ENCODE assay signal across 11 mouse cellular contexts in genomic region chr6:118825400-118825871, GRCm38 (mm10).
DNase-seq lines count a peak whose midpoint lies in the region; ATAC-seq and TF ChIP-seq lines count a peak whose summit lies in the region.
"Had no signal": no experiment of that assay in that cellular context is flagged by ENCODE, and none has a peak within 500 bp of the region (broad histone marks: within the 10 kb centered on the region; RNA-seq: fewer than 3 reads in every experiment).

No protein-coding gene starts in this region.

- H3K4me2 ChIP-seq in heart, embryonic 11.5 days: no peak overlapping the region
- H3K4me2 ChIP-seq in heart, embryonic 14.5 days (ENCODE audit: low read length): no peak overlapping the region

- H3K4me3 ChIP-seq in heart, adult 2 months: no peak overlapping the region
- no peak overlapping the region for H3K4me3 ChIP-seq in heart, embryonic 11.5 days (ENCODE audit: low read depth, low read length)
- no peak overlapping the region for H3K4me3 ChIP-seq in heart, embryonic 14.5 days (ENCODE audit: control insufficient read depth in 1 of 2, insufficient read depth in 1 of 2, low read depth in 1 of 2, low read length in 2 of 2)

- intact Hi-C loops in heart, adult 2 months (cut with DNase I): no loop called here
- intact Hi-C loops in left cerebral cortex, postnatal 25 days (cut with DNase I): no loop called here

- peaks cover 2% of the 10 kb centered on the region; the same call in 1 of the 2 replicates for H3K36me3 ChIP-seq in heart, adult 2 months (ENCODE audit: control insufficient read depth, insufficient read depth, low read length)
- no peaks in the 10 kb centered on the region for H3K36me3 ChIP-seq in heart, embryonic 11.5 days (ENCODE audit: control insufficient read depth, insufficient read depth, low read length)
- no peaks in the 10 kb centered on the region for H3K36me3 ChIP-seq in heart, embryonic 14.5 days (ENCODE audit: control insufficient read depth, insufficient read depth, low read length)

- peak overlapping the region; percentile 29 for H3K27ac ChIP-seq in heart, adult 2 months
- H3K27ac ChIP-seq in heart, embryonic 11.5 days (ENCODE audit: low read depth, low read length): no peak overlapping the region
- H3K27ac ChIP-seq in heart, embryonic 14.5 days (replicated peaks in 1 of 2; ENCODE audit: control insufficient read depth in 1 of 2, insufficient read depth in 1 of 2, low read depth in 2 of 2, low read length in 2 of 2): peak overlapping the region; percentile 26 to 38; a peak in 3 of 4 replicates

- no peaks in the 10 kb centered on the region for H3K27me3 ChIP-seq in heart, adult 2 months (ENCODE audit: control insufficient read depth, insufficient read depth, low read length)
- no peaks in the 10 kb centered on the region for H3K27me3 ChIP-seq in heart, embryonic 11.5 days (ENCODE audit: control insufficient read depth, insufficient read depth, low read length)
- H3K27me3 ChIP-seq in heart, embryonic 14.5 days (ENCODE audit: control insufficient read depth, insufficient read depth, low read length): no peaks in the 10 kb centered on the region

- ATAC-seq in heart, embryonic 11.5 days (replicated peaks; ENCODE audit: insufficient number of reproducible peaks, low FRiP score, low TSS enrichment): no peak
- no peak for ATAC-seq in heart, embryonic 14.5 days (ENCODE audit: insufficient number of reproducible peaks, insufficient read depth, low FRiP score, low read depth)
- ATAC-seq in granulocyte monocyte progenitor cell, adult 5-6 weeks (replicated peaks; ENCODE audit: poor library complexity, severe bottlenecking): no peak
- ATAC-seq: inflammation-experienced regulatory T-cells, adult 6 months had no signal

- no peak for TF ChIP-seq POLR2A in heart, adult 2 months (IDR thresholded peaks at IDR 0.05; ENCODE audit: insufficient read depth, low read depth, low read length)

- peaks cover 18% of the 10 kb centered on the region for H3K4me1 ChIP-seq in heart, adult 2 months (ENCODE audit: control insufficient read depth, insufficient read depth, low read length)
- peaks cover 42% of the 10 kb centered on the region for H3K4me1 ChIP-seq in heart, embryonic 11.5 days (ENCODE audit: control insufficient read depth, insufficient read depth, low read length)
- peaks cover 45 to 83% of the 10 kb centered on the region in 2 experiments for H3K4me1 ChIP-seq in heart, embryonic 14.5 days (ENCODE audit: control insufficient read depth in 2 of 2, insufficient read depth in 2 of 2, low read length in 2 of 2)

- DNase-seq in heart, adult 2 months: peak in 1 of 2 experiments; percentile 45
- DNase-seq in 3T3-L1 (ENCODE audit: low read depth, low spot score): peak; percentile 30
- peak; percentile 20 to 42 for DNase-seq in kidney, postnatal 4 days
- DNase-seq in left cerebral cortex, postnatal 25 days (ENCODE audit: low spot score in 2 of 2): no peak
- DNase-seq in adrenal gland, postnatal 36 days: no peak
- DNase-seq: cerebellum, postnatal 14 days; gastrocnemius, postnatal 10 days had no signal

- H3K9me3 ChIP-seq in heart, embryonic 11.5 days (replicated peaks; ENCODE audit: control insufficient read depth, low read length): no peaks in the 10 kb centered on the region
- no peaks in the 10 kb centered on the region for H3K9me3 ChIP-seq in heart, embryonic 14.5 days (ENCODE audit: control insufficient read depth, low read length)

- H3K9ac ChIP-seq in heart, adult 2 months (ENCODE audit: low read depth, low read length): no peak overlapping the region
- H3K9ac ChIP-seq in heart, embryonic 11.5 days (ENCODE audit: low read depth, low read length): no peak overlapping the region
- H3K9ac ChIP-seq in heart, embryonic 14.5 days (ENCODE audit: low read length): no peak overlapping the region

- H3K79me2 ChIP-seq in heart, adult 2 months (replicated peaks; ENCODE audit: control insufficient read depth, insufficient read depth, low read length): no peaks in the 10 kb centered on the region; the same call in 1 of the 2 replicates

- WGBS in heart, adult 2 months: 14% methylated on average over 6 of the region's 6 CpGs
- 37% methylated on average over 6 of the region's 6 CpGs for WGBS in heart, embryonic 11.5 days (ENCODE audit: insufficient replicate concordance)
- WGBS in heart, embryonic 14.5 days: 19% methylated on average over 6 of the region's 6 CpGs

- no peak for TF ChIP-seq EP300 in heart, adult 2 months (IDR thresholded peaks at IDR 0.05; ENCODE audit: insufficient read depth, low read depth, low read length)

- TF ChIP-seq CTCF in heart, adult 2 months (IDR thresholded peaks at IDR 0.05): no peak

Comparison
In these comparisons a context has a peak if more than half of its experiments do, and no peak if none do; other contexts are left out.
1. DNase-seq: peak in 3T3-L1 (single experiment) and kidney, postnatal 4 days (2 of 2); none in left cerebral cortex, postnatal 25 days (0 of 2) and adrenal gland, postnatal 36 days (0 of 2).